Mouse (Mus musculus) bone marrow macrophage, adult 2 months (primary cell): ENCODE measurements around the gene Pik3cg.

Source experiments
- CTCF ChIP-seq: IDR thresholded peaks from 2 replicates; pipeline ENCODE4 v1.5.1; 2012; ENCODE audit warnings: low read depth, mild to moderate bottlenecking, low read length, moderate library complexity
- POLR2A ChIP-seq: IDR thresholded peaks from 2 replicates; pipeline ENCODE4 v1.6.1; 2012; ENCODE audit warnings: mild to moderate bottlenecking, low read depth, low read length, borderline replicate concordance

DNA sequence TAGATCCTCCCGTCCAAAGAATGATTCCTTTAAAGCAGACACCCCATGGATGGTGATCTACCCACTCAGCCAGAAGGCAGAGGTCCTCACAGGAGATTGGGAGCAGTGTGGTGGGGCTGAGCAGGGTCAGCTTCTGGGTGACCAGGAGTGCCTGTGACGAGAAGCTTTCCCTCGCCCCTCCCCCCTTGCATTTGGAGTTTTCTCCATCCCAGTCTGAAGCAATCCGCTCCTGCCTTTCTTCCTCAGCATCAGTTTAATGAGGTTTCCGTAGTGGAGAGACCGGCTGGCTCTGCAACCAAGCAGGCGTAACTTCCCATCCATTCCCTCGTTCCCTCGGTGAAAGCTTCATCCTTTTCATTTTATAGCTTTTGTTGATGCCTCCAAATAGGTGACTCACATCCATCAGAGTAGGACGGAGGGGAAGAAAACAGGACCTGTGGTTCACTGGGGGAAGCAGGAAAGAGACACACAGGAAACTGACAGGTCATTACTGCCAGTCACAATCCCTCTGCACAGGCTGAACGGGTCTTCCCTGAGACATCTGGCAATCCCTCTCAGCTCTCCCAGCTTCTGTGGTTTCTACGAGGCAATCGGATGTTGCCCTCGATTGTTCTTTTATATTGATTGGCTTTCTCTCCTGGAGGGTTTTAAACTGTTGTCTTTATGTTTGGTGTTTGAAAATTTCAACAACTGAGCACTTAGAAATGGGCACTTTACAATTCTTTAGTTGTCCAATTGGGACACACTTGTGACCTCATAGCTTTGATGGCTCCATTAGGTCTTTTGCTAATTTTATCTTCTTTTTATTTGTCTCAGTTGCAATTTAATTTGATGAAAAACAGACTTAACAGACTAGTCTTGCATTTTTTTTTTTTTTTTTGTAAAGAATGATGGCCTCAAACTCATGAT, 80.6 kb downstream of the Pik3cg start:
- TF ChIP-seq CTCF: no peak
- no peak for TF ChIP-seq POLR2A
